Mouse (Mus musculus) mature B cell (primary cell): Measurements from ENCODE around the gene Mpg.
"Not testable (repeated sequence)": the region's sequence is repeated elsewhere in the genome, so short reads cannot be mapped to it uniquely, and the experiment has no call there.

Experiments used
- in situ Hi-C: fragments of 300-500 bp; cut with MboI; formaldehyde crosslinking; loops from 2 replicates; pipeline ENCODE4 v1.14.3; 2019

The Mpg gene

GRCm38 (mm10) chr11:32226124-32226871 is at the start of gene Mpg:
TSS of gene Mpg (plus strand) at chr11:32226505.
- in situ Hi-C loops = no loop called here

GRCm38 (mm10) chr11:32178506-32178905 is 47.8 kb upstream of the Mpg start:
- in situ Hi-C loops = no loop called here

- in situ Hi-C loops = no loop called here
Observed at GRCm38 (mm10) chr11:32181246-32181645, 45.1 kb upstream of the Mpg start.

GRCm38 (mm10) chr11:32181973-32182868 is 44.1 kb upstream of the Mpg start:
- in situ Hi-C loops = no loop called here

GRCm38 (mm10) chr11:32184469-32184868 is 41.8 kb upstream of the Mpg start:
- in situ Hi-C loops = no loop called here

- in situ Hi-C loops = no loop called here
Observed at GRCm38 (mm10) chr11:32186031-32186430, 40.3 kb upstream of the Mpg start.

GRCm38 (mm10) chr11:32187256-32187655 is 39.0 kb upstream of the Mpg start:
- in situ Hi-C loops = no loop called here

- in situ Hi-C loops = no loop called here
Observed at GRCm38 (mm10) chr11:32188881-32189280, 37.4 kb upstream of the Mpg start.

GRCm38 (mm10) chr11:32189434-32189833 is 36.9 kb upstream of the Mpg start:
- in situ Hi-C loops = no loop called here

GRCm38 (mm10) chr11:32190119-32190518 is 36.2 kb upstream of the Mpg start:
- in situ Hi-C loops = no loop called here

GRCm38 (mm10) chr11:32190603-32191110 is 35.6 kb upstream of the Mpg start:
- in situ Hi-C loops = no loop called here

GRCm38 (mm10) chr11:32193156-32193555 is 33.1 kb upstream of the Mpg start:
- in situ Hi-C loops = no loop called here

GRCm38 (mm10) chr11:32194086-32194485 is 32.2 kb upstream of the Mpg start:
- in situ Hi-C loops = no loop called here

GRCm38 (mm10) chr11:32194626-32195025 is 31.7 kb upstream of the Mpg start:
- in situ Hi-C loops = no loop called here

- in situ Hi-C loops = no loop called here
Observed at GRCm38 (mm10) chr11:32195867-32196540, 30.3 kb upstream of the Mpg start.

GRCm38 (mm10) chr11:32196727-32197126 is 29.6 kb upstream of the Mpg start:
- in situ Hi-C loops = no loop called here

GRCm38 (mm10) chr11:32197766-32198165 is 28.5 kb upstream of the Mpg start:
- in situ Hi-C loops = no loop called here

- in situ Hi-C loops = no loop called here
Observed at GRCm38 (mm10) chr11:32198256-32198955, 27.9 kb upstream of the Mpg start.

GRCm38 (mm10) chr11:32199230-32199629 is 27.1 kb upstream of the Mpg start:
- in situ Hi-C loops = no loop called here

- in situ Hi-C loops = no loop called here
Observed at GRCm38 (mm10) chr11:32200075-32200601, 26.2 kb upstream of the Mpg start, which contains the start of gene Il9r. TSS of gene Il9r (minus strand) at chr11:32200279.

- in situ Hi-C loops = not testable (repeated sequence)
Observed at GRCm38 (mm10) chr11:32200992-32201391, 25.3 kb upstream of the Mpg start.
